Mouse (Mus musculus): ENCODE measurements around the gene Dst.

The Dst gene

DNA sequence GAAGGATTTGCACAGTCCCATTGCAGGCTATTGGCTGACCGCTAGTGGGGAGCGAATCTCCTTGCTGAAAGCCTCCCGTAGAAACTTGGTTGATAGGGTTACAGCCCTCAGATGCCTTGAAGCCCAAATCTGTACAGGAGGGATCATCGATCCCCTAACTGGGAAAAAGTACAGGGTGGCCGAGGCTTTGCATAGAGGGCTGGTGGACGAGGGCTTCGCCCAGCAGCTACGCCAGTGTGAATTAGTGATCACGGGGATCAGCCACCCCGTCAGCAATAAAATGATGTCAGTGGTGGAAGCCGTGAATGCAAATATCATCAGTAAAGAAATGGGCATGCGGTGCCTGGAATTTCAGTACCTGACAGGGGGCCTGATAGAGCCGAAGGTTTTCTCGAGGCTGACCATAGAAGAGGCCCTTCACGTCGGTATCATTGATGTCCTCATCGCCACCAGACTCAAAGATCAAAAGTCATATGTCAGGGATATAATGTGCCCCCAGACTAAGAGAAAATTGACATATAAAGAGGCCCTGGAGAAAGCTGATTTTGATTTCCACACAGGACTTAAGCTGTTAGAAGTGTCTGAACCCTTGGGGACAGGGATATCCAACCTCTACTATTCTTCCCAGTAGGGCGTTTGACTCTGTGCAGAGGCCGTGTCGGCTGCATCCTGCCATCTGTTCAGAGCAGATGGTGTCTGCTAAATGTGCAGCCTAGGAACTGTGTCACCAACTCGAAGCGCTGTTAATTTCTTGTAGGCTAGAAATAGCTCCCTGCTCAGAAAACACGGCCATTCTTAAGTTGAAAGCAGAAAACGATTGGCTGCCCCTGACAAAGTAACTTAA is 274.6 kb downstream of the Dst start:
- no peak for DNase-seq

DNA sequence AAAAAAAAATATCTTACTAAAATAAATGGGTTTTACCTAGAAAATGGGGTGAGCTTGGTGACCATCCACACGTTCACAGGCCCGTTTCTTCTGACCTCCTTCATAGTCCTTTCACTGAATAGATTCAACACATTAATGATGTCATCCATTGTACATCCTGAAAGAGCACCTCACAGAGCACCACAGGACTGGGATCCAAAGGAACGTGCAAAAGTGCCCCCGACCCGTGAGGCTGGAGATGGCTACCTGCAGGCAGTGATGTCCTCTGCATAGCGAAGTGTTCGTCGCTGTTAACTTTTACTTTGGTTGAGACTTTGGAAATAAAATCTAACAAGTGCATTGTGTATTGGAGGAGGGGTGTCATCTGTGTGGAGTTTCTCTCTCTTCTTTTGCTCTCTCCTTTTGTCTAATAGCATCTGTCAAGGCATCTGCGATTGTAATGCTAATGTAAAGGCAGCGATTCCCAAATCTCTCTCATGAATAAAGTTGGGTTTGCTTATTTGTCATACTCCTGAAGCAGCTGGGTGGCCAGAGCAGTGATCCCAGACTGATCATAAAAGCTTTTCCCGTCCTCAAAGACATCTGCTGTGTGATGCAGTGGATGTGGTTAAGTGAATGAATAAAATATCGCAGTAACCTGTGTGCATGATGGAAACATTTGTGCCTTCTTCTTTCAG is 275.4 kb downstream of the Dst start:
- no peak for DNase-seq

DNA sequence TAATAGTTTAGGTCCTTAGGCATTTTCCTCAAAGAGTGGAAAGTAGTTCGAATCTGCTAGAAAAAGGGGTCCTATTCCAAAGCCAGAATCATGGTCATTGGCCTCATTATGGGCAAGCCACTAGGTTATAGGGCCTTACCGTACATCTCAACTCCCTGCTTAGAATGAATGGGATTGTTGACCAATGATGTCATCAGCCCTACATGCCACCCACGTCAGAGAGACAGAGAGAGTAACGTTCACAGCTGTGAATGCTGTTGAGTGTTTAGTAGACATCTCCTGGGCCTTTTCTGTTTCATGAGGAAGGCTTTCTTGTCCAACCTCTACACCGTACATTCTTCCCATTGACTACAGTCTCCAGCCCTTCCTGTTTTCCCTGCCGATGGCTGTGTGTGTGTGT is 276.2 kb downstream of the Dst start:
- DNase-seq, result no peak

DNA sequence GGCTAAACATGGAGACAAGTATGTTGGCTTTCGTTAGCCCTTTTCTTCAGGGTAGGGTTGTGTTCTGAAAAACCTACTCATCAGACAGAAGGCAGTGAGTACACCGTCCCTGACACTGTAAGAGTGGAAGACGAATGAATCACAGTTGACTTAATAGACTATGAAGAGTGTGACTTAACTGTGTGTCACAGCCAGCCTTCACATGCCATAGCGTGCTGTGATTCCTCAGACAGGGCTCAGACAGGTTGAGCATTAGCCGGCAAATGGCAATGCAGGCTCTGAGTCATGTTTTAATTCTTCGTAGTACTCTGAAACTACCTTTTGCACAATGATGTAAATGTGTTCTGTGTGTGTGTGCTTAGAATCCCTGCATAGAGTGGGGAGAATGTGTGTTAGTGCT is 278.0 kb downstream of the Dst start:
- no peak for DNase-seq

DNA sequence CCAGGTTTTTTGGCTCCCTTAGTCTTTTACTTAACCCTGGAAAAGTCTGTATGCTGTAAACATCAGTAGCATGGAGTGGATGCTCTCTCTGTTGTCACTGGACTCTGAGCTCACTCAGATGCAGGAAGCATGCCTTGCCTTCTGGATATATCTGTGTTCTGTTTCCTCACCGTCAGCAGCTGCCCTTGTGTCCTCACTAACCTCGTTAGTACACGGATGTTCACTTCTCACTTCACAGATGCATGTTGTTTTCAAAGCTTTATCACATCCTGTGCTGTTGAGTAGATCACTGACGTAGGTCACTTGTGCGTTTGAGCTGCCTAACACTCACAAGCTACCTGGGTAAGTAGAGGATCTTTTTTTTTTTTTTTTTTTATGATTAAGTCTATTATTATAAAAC is 279.5 kb downstream of the Dst start:
- no peak for DNase-seq

DNA sequence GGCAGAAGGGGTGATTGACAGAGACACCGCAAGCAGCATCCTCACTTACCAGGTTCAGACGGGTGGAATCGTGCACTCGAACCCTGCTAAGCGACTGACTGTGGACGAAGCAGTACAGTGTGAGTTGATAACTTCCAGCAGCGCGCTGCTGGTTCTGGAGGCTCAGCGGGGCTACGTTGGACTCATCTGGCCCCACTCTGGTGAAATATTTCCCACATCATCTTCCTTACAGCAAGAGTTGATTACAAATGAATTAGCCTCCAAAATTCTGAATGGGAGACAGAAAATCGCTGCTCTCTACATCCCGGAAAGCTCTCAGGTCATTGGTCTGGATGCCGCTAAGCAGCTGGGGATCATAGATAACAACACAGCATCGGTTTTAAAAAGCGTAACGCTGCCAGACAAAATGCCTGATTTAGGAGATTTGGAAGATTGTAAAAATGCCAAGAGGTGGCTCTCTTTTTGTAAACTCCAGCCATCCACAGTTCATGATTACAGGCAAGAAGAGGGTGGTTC is 280.8 kb downstream of the Dst start:
- no peak for DNase-seq

DNA sequence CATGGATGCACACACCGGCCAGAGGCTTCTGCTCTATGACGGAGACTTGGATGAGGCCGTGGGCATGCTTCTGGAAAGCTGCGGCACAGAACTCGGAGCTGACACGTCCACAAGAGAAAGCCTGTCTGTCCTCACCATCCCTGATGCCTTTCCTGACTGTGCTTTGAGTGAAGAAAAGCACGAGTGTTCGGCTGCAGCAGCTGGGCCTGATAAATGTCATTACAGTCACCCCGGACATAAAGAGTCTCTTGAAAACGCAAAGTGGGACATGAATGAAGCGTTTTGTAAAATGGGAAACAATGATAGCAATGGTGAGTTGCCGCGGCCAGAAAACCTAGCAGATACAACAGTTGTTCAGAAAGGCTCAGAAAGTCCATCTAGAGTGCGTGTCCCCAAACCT is 281.3 kb downstream of the Dst start:
- no peak for DNase-seq

DNA sequence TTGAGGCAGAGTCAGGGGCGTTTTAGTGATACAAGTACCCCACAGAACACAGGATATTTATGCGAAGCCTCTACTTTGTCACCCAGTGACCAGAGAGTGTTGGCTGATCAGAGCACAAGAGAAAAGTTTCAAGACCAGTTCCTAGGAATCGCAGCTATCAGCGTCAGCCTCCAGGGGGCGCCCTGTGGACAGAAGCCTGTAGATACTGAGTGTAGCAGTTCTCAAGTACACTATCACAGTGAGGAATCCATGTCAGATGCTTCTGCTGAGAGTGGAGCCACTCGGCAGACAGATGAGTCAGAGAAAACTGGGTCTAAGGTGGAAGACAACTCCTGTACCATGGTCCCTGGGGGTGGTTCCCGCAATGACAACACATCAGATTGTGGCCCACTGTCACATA is 281.9 kb downstream of the Dst start:
- peak in 1 of 2 experiments; percentile 23 for DNase-seq

DNA sequence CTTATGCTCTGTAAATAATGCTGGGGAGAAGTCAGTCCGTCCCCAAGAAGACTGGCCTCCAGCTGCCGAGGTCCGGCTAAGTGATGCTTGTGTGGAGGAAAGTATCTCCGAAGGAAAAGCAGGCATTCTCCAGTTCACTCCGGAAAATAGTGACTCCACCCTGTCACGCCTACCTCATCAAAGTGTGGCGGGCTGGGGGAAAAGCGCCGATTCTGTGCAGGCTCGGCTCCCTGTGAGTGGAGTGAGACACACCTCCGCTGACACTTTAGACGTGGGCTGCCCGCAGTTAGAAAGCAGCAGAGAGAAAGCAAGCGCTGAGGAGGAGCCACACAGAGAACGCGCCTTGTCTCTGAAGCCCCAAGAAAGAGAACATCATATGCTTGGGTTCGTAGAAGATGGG is 284.1 kb downstream of the Dst start:
- no peak for DNase-seq

DNA sequence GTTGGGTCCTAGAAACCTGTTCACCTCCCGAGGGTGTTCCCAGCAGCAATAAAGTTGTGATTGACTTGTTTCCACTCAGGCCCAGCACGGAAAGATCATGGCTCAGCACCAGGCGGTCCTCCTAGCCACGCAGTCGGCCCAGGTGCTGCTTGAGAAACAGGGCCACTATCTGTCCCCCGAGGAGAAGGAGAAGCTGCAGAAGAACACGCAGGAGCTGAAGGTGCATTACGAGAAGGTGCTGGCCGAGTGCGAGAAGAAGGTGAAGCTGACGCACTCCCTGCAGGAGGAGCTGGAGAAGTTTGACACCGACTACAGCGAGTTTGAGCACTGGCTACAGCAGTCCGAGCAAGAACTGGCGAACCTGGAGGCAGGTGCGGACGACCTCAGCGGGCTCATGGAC is 292.8 kb downstream of the Dst start:
- no peak for DNase-seq

DNA sequence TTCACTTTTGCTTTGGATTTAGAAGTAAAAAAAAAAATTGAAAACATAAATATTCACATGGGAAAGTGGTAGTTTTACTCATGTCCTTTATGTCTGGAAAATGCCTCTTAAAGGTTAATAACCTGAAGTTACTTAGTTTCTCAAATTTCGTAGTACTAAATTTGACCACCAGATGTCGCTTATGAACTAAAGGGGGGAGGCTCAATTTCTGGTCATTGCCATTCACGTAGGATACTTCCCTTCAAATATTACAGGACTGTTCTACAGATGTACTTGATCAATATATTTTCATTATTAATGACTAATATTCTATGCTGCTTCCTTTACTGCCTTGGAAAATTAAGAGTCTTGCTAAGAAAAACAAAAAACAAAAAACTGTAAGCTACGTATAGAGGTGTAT is 293.5 kb downstream of the Dst start:
- no peak for DNase-seq

DNA sequence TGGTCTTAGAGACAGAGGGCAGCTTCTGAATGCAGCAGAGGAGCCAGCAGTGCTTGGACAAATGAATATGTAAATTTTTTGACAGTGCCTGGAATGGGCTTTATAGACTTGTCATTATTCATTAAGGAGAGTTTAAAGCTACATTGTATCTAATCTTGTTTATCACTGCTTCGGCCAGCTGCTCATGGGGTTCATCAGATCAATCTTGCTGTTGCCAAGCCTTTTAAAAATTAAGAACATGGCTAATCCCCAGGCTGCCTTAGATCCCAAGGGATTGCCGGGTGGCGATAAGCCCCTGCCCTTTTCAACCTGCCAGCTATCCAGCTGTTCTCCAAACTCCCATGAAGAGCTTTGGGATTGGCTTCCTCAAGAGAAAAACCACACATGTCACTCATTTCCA is 303.7 kb downstream of the Dst start:
- no peak for DNase-seq

DNA sequence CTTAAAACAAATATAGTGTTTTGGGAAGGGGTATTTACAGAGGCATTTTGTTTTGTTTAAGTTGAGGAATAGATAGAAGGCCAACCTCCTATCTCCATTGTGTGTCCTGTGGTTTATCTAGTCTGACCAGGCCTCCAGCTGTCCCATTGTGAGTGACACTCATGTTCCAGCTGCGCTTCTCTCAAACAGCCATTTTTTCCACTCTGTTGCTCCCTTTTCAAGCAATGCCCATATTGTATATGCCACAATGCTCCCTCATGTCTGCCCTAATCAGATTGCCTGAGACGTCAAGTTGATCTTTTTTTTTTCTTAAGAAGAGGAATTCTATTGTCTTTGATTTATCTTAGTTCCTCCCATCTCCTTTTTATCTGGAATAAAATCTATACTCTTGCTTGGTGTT is 308.4 kb downstream of the Dst start:
- no peak for DNase-seq

DNA sequence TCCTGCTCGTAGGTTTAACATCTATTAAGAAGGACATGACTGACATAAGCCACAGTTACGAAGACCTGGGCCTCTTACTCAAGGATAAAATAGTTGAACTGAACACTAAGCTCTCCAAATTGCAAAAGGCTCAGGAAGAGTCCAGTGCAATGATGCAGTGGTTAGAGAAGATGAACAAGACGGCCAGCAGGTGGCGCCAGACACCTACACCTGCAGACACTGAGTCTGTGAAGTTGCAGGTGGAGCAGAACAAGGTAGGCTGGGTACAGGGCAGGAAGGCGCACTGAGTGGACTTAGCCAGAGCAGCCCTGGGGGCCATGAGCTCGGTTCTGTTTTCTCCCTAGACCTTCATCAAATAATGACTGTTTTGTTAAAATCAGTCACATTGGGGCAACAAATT is 310.3 kb downstream of the Dst start:
- DNase-seq, result peak; percentile 76 to 81

DNA sequence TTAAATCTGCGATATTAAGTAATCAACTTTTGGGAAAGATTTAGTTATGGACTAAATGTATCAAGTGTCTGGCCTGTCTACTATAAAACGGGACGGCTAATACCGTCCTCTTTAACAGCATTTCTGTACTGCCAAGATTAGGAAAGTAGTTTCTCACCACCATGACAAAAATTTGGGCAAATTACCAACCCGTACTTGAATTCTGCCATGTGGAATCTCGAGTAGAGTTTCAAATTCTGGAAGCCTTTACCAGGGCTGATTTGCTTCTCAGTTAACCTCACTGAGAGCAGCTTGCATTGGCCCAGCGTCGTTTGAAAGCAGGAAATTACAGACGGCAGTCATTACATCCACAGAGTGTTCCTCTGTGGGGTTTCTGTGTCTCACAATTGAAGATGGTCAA is 310.8 kb downstream of the Dst start:
- DNase-seq, result peak in 1 of 2 experiments; percentile 21

DNA sequence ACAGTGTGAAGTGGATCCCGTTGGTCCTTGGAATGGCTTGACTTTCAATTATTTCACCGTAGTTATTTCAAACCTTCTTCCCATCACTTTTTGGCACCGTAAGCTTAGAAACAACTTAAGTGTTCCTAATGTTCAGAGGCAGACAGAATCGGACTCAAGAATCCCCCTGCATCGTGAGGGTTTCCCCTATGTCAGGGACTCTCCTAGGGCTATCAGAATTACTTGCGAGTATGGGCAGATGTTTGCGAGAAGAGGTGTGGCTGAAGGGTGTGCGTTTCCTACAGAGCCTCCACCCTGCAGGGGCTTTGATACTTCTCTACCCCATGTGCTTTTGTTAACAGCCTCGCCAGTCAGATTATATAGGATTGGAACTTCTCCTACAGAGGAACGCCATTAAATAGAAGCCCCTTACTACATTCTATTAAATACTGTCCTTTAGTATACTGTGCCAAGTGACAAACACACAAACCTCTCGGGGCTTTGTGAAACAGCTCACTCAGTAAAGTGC is 312.1 kb downstream of the Dst start:
- no peak for DNase-seq

DNA sequence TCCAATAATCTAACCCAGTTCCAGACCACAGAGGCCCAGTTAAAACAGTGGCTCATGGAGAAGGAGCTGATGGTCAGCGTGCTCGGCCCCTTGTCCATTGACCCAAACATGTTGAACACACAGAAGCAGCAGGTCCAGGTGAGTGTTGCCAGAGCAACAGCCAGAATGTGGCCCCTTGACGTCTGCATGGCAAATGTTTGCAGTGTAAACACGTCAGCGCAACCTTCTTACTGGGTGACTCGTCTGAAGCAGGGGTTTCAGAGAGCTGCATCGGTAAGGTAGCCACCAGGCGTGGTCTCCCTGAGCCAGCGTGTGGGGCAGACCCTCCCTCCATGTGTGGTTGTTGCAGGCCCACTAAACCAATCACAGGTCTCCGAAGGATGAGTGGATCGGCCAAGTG is 315.8 kb downstream of the Dst start:
- DNase-seq, result no peak

DNA sequence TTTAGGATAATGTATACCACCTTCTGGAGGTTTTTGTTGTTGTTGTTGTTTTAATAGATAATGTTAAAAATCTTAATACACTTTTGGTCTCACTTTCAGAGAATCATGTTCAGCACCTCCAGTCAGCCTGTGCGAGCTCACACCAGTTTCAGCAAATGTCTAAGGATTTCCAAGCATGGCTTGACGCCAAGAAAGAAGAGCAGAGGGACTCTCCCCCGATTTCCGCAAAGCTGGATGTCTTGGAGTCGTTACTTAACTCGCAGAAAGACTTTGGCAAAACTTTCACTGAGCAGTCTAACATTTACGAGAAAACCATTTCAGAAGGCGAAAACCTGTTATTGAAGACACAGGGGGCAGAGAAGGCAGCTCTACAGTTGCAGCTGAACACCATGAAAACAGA is 319.7 kb downstream of the Dst start:
- no peak for DNase-seq

DNA sequence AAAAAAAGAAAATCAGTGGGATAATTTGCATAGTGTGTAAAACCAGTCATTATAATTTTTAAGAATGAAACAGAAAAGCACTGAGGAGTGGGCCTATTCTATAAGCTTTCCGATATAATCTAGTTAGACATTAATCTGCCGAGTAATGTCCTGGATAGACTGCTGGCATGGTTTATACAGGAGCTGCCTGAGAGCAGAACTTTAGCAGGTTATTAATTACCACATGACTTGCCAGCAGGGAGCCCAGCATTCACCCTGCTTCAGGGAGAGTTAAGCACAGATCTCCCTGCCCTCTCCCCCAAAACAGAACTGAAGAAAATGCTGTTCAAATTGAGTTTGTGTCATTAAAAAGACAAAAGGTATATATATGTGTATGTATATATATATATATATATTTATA is 323.0 kb downstream of the Dst start:
- no peak for DNase-seq

DNA sequence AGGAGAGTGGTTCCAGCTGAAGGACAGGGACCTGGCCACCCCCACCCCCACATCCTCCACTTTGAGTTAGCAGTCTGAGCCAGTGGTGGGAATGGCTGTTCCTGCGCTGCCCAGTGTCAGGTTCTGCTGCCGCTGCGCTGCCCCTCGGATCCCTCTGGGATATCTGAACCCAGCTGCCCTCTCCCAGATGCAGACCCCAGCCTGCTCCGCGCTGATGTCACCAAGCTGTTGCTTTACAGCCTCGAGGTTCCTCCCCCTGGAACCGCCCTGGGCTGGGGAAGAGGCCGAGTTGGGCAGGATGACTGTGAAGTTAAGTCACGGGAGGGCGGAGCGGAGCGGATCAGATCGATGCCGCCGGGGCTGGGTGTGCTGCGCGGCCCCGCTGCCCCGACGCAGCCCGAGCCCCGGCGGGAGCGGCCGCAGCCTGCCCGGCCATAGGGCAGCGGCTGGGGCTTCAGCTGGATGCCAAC is 328.3 kb downstream of the Dst start:
- DNase-seq, result peak; percentile 82 to 87

DNA sequence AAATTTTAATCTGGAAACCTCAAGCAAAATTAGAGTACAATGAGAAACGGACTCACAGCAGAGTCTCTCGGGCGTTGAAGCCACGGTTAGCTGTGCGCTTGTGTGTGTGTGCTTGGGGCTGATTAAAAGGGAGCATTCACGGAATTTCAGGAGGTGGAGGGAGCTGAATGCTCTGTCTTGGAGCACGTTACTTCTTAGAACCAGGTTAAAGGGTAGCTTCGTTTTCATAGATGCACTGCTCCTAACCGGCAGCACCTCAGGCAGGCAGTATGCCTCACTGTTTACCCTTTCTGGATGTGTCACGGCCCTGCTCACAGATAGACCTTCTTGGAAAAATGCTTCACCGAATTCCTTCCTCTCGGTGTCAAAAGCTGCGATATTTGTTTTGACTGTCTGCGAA is 329.2 kb downstream of the Dst start:
- no peak for DNase-seq

DNA sequence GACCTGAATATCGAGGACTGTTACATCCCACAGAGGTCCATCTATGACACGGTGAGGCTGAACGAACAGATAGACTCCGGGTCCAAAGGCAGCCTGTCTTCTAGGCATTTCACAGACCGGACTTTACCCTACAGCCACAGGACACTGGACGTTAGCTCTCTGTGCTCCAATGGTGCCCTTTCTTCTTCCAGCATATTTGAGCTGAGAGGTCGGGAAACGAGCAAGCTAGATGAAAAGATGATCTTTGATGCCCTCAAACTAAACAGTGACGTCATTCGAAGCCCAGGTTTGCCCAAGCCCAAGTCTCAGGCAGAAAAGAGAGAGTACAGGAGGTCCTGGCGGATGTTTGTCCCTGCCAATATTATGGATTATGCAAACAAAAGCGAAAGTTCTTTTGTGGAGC is 329.7 kb downstream of the Dst start:
- DNase-seq, result peak; percentile 27 to 61

DNA sequence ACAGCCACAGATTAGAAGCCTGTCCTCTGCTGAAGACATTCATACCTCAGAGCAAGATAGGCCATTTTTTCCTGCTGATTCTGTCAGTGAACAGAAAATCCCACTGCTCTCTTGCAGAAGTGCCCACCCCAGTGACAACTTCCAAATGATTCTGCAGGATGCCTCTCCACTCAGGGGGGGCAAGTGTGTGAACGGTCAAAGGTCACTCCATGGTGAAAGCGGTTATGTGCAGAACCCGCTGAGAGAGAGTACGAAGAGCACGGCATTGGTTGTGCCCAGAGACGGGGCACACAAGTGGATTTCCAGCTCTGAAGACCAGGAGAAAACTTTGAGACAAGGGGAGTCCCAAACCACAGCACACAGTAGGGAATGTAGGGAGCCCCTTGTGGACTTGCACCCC is 330.2 kb downstream of the Dst start:
- DNase-seq, result no peak

DNA sequence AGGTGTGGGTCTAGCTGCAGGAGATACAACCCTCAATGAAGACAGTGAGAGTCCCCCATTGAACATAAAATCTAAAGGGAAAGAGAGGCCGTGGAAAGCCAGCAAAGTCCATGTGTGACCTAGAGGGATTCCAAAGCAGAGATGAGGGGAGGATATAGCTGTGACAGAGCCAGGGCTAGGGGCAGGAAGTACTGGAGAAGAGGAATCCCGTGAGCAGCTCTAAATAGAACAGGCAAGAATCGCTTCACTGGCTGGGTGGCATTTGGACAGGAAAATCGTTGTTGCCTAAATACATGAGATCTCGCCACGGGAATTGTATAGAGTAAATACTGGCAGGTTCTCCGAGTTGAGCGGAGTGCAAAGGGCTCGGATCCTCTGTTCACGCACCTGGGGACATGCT is 336.7 kb downstream of the Dst start:
- no peak for DNase-seq

Measured in lung, adult 18-20 months (tissue).